Mouse (Mus musculus) frontal cortex, adult (tissue): ENCODE data around the gene Ercc5.

Experiments
- ATAC-seq: cut with Nextera tagmentation; 2 replicates; pipeline ENCODE4 v1.9.2; 2017; ENCODE audit warnings: mild to moderate bottlenecking, moderate library complexity, mixed read lengths; ENCODE audit not compliant: low TSS enrichment

Gene Ercc5

DNA sequence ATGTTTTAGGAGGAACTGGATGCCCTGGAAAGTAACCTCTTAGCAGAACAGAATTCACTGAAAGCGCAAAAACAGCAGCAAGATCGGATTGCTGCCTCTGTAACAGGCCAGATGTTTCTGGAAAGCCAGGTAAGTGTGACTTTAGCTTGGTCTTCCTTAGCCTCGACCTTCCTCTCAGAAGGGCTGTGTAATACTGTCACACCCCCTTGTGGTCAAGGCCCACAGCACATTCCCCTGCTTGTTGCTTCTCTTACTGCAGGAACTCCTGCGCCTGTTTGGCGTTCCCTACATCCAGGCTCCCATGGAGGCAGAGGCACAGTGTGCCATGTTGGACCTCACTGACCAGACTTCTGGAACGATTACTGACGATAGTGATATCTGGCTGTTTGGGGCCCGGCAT lies 26.4 kb downstream of the Ercc5 start:
- ATAC-seq, result no peak

DNA sequence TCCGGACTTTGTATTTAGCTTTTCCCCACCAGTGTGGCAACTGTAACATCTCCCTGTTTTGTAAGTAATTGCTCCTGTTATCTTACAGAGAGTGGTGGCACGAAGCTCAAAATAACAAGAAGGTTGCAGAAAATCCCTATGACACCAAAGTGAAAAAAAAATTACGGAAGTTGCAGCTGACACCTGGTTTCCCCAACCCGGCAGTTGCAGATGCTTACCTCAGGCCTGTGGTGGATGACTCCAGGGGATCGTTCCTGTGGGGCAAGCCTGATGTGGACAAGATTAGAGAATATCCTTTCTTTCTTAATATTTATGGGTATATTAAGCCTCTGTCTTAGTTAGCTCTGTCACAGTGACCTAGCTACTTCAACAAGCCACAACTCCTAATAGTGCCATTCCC lies 30.5 kb downstream of the Ercc5 start:
- ATAC-seq, result no peak

DNA sequence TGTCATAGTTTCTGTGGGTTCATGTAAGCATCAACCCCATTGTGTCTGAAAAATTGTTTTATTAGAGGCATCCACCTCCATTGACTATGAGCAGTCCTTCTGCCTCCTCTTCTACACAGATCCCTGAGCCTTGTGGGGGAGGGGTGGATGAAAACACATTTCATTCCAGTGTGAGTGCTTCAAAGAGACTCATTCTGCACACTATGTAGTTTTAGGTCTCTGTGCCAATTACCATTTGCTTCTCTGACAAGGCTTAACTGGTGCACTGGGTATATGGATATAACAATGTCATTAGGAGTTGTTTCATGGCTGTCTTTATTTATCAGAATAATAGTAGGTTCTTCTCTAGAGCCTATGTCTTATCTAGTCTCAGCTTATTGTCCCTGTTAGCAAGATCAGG lies 38.9 kb downstream of the Ercc5 start:
- ATAC-seq, result no peak

DNA sequence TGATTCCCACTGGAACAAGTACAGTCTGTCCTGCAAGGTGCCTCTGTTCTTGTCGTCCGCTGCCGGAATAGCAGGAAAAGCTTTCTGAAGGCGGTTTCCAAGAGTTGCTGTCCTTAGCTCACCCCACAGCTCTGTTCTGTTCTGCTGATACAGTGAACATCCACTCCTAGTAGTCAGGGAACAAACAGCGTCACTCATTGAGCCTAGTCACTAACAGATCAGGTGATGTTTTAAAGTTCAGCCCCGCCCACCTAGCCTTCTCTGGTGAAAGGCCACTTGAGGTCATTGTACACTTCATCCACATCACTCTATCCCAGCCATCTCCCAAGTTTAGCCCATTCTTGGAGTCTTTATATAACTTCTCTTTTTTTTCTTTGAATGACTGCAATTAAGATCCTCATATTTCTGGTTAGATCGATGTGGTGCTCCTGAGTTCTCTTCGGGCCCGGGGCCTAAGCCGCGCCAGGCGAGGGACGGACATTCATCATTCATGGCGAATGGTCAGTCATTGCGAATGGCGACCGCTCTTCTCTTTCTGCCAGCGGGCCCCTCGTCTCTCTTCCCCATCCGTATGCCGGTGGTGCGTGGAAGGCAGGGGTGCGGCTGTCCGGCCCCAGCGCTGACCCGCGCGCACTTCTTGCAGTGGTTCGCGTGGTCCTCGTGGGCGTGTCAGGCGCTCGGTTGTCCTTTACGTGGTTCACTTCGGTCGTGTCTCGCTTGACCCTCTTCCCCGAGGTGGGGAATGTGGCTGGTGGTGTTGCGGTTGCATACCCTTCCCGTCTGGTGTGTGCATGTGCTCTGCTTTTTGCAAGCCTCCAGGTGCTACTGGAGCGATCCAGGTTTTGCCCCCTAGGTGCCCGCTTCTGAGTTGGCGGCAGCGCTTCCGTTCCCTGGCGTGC lies 51.0 kb downstream of the Ercc5 start:
- peak; percentile 98 for ATAC-seq

DNA sequence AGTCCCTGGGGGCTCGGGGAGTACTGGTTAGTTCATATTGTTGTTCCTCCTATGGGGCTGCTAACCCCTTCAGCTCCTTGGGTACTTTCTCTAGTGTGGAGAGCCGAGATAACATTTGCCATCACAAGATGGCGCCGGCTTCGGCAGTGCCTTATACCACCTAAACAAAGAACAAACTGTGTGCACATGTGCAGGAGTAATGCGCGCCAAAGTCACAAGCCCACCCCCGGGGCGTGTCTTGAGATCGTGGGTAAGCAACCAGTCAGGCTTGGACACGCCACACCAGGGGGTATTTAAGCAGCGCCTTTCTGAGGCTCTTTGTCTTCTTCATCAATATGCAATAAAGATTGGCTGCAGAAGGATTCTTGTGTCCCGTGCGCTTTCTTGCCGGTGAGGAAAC lies 55.3 kb downstream of the Ercc5 start:
- no peak for ATAC-seq

DNA sequence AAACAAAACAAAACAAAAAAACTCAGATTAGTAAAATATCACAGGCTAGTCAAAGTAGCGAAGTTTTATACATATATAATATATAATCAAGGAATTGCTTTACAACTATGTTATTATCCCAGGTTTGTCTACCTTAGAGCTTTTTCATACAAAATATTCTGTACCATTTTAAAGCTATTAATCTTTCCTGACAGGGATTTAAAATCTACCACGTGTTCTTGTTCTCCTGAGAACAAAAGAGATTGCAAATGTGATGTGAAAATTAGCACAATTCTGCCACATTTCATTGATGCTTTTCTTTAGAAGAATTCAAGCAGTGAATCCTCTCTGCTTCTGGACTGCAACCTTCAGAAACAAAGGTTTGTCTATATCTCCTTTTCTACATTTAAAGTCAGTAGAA lies 66.9 kb downstream of the Ercc5 start:
- ATAC-seq, result no peak

DNA sequence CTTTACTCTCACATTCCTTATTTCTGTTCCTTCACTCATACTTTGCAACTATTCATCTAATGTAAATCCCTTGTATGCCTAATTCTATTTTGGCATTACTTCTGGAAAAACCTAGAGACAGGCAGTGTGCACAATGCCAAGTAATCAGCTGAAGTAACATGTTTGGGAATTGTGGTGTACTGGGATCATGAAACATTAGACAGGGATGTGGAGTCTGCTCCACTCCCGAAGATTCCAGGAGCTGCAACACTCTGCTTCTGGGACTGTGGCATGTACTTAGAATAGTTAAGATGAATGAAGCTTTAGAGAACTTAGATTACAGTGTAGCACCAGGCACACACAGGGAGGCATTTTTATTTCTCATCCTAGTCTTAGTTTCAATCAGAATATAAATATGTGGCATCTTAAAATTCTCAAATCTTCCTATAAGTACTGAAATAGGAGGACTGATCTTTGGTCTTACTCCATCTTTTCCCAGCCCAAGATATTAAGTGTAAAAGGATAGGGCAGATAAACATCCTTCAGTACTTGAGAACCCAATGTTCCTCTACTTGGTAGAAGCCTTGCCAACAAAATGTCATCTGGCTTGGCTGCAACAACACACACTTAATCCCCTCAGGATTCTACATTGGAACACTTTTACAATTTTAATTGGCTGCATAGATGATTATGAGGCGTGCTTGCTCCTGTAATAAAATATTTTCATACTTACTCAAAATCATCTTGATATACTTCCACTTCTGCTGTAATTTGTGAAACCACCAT lies 69.0 kb downstream of the Ercc5 start:
- ATAC-seq, result 0 out of 2 replicates have a peak, but pooled peaks have one; percentile 9

DNA sequence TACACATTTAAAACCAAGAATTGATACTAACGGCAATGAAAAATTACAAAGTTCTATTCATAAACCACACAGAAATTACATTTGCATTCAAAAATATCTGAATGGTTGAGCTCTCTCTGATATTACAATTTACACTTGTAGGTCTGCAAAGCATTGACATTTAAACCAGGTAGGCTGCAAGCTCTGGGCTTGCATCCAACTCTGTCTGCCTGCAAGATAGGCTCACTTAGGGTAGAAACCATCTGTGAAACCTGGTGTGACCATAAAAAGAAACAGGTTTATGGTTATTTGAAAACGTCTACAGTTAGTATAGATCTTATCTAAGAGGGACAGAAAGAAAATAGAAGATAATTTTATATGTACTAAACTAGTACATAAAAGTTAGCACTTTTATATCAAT lies 69.6 kb downstream of the Ercc5 start:
- ATAC-seq, result peak; percentile 36; the same call in 1 of the 2 replicates

DNA sequence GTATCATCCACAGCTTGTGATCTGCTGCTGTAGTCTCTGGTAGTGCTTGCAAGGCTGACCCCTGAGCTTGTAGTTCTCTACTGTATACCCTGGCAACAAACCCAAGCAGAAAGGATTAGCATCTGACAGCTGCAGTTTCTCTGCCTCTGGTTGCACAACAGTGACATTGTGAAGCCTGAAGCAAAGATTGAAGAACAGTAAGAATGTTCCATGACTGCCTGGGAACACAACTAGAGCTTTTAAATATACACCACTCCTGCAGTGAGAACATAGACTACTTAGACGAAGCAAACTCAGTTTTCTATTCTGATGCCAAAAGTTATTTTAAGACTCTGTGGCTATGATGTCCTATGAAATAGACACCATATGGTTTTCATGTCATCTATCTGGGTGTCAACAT lies 71.3 kb downstream of the Ercc5 start, which contains the start of gene Mettl21e:
Gene Mettl21e, minus strand, starts transcription at position 86 of the 400 bp plus-strand sequence.
- ATAC-seq, result peak; percentile 97

DNA sequence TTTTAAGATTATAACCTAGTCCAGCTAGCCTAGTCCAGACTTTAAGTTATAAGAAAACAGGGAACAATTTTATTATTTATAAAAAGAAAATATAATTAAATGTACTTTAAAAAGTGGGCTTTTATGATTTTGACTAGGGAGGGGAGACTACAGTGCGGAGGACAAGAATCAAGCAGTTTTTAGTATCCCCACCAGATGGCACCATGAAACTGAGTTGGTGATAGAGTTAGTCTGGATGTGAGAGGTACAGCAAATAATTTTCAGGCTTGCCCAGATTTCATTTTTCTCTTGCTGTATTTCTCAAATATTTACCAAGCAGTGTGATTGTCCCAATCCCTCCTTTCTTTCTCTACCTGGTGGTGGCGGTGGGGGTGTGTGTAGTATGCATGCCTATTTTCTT lies 81.5 kb downstream of the Ercc5 start:
- peak; percentile 90 for ATAC-seq
